Mouse (Mus musculus): ENCODE data around the gene Utp3. TPM values are rescaled to one million over a fixed set of nuclear protein-coding genes. Genes with fewer than 3 reads are reported as not detected.

Utp3 gene
- polyA plus RNA-seq (2014; fragmentation: Illumina TruSeq; extraction: RNeasy Lipid Tissue Mini Kit (QIAGEN cat#74804)): 99.1 TPM

GRCm38 (mm10) chr5:88554086-88554886 is at the start of gene Utp3:
TSS of gene Utp3 (plus strand) at chr5:88554462.

DNA sequence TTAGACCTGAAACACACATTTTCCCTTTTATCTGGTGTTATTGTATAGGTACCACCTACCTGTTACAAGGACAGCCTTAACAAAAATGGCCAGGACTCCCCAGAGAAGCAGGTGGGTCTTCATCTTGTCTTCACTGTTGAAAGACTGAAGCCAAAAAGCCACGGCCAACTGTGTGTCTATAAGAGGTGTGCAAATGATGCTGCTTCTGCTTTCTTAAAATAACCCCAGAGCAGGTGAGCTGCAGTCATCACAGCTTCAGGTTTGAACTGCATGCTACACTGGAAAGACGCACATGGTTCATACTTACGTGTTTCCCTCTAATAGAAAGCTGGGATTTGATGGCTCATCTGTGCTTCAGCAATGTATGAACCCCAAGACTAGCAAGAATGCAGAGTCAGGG is 26.6 kb upstream of the Utp3 start, which contains the start of gene Jchain:
TSS of gene Jchain (minus strand) at position 235 of the 400 bp plus-strand sequence.

DNA sequence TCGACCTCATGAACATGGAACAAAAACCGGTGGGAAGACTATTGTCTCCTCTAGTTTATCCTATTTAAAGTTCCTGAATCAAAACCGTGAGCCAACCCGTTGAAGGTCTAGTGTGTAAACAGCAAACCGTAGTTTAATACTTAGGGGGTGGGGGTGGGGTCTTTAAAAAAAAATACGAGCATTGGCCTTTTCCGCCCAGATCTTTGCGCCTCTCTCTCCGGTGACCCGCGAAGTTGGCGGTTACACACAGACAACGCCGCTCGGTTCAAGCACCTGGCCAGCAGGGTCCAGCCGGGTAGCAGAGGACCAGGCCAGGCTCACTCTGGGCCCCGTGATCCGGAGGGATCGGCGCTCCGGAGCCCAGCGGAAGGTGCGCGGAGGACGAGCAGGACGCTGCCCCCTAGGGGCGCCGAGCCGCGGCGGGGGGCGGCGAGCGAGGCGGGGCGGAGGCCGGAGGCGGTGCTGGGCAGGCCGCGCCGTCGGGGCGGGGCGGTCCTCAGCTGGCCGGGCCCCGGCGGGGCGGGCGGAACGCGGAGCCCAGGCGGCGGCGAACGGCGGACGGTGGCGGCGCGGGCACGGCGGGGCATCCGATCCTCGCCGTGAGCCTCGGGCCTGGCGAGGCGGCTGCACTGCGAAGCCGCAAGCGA is 10.4 kb downstream of the Utp3 start, which contains the start of gene Rufy3:
TSS of gene Rufy3 (plus strand) at position 540 of the 647 bp plus-strand sequence.

Other genes with a start within 250 kb of the Utp3 start
- 1.7 TPM for gene Prol1, start 237.2 kb upstream of the Utp3 start, polyA plus RNA-seq (2014; fragmentation: Illumina TruSeq; extraction: RNeasy Lipid Tissue Mini Kit (QIAGEN cat#74804))
- gene Amtn, start 178.4 kb upstream of the Utp3 start, polyA plus RNA-seq (2014; fragmentation: Illumina TruSeq; extraction: RNeasy Lipid Tissue Mini Kit (QIAGEN cat#74804)): not detected
- gene Ambn, start 98.5 kb upstream of the Utp3 start, polyA plus RNA-seq (2014; fragmentation: Illumina TruSeq; extraction: RNeasy Lipid Tissue Mini Kit (QIAGEN cat#74804)): not detected
- gene Enam, start 66.5 kb upstream of the Utp3 start, polyA plus RNA-seq (2014; fragmentation: Illumina TruSeq; extraction: RNeasy Lipid Tissue Mini Kit (QIAGEN cat#74804)): not detected
- gene Jchain, start 26.6 kb upstream of the Utp3 start, polyA plus RNA-seq (2014; fragmentation: Illumina TruSeq; extraction: RNeasy Lipid Tissue Mini Kit (QIAGEN cat#74804)): 8.8 TPM
- 45.0 TPM for gene Rufy3, start 10.6 kb downstream of the Utp3 start, polyA plus RNA-seq (2014; fragmentation: Illumina TruSeq; extraction: RNeasy Lipid Tissue Mini Kit (QIAGEN cat#74804))
- gene Grsf1, start 121.7 kb downstream of the Utp3 start, polyA plus RNA-seq (2014; fragmentation: Illumina TruSeq; extraction: RNeasy Lipid Tissue Mini Kit (QIAGEN cat#74804)): 356 TPM
- gene Mob1b, start 166.4 kb downstream of the Utp3 start, polyA plus RNA-seq (2014; fragmentation: Illumina TruSeq; extraction: RNeasy Lipid Tissue Mini Kit (QIAGEN cat#74804)): 124 TPM
- gene Dck, start 210.5 kb downstream of the Utp3 start, polyA plus RNA-seq (2014; fragmentation: Illumina TruSeq; extraction: RNeasy Lipid Tissue Mini Kit (QIAGEN cat#74804)): 24.9 TPM

All from ovary, adult 10 weeks (tissue).